Mouse (Mus musculus) hematopoietic multipotent progenitor cell, adult 10-12 weeks (in vitro differentiated cells): ENCODE data around the gene Gm20831. TPM values are rescaled to one million over a fixed set of nuclear protein-coding genes. Genes with fewer than 3 reads are reported as not detected.

Experiments
- polyA plus RNA-seq: library from polyadenylated mRNA; stranded (reverse); fragments of >175 nt; gene quantifications from 2 replicates; pipeline ENCODE4 v1.2.3, GENCODE M21; 2012; ENCODE audit warnings: low replicate concordance

Gene Gm20831
- not detected in 2 replicates for polyA plus RNA-seq

GRCm38 (mm10) chrY:17874441-17874840, at the start of gene Gm20831, which contains the start of gene Gm20772:
TSS of gene Gm20831 (plus strand) at chrY:17874741.
TSS of gene Gm20772 (plus strand) at chrY:17874741.

GRCm38 (mm10) chrY:17846166-17846565, 28.4 kb upstream of the Gm20831 start, which contains the start of gene Gm21904:
TSS of gene Gm21904 (minus strand) at chrY:17846266.

GRCm38 (mm10) chrY:17937230-17937629, 62.7 kb downstream of the Gm20831 start, which contains the start of gene Srsy:
TSS of gene Srsy (minus strand) at chrY:17937330.

Other genes with a start within 250 kb of the Gm20831 start
- gene Gm21904, start 28.5 kb upstream of the Gm20831 start, polyA plus RNA-seq = not detected in 2 replicates
- not detected in 2 replicates for gene Gm20772, start within 50 bp of the Gm20831 start, polyA plus RNA-seq
- gene Srsy, start 62.6 kb downstream of the Gm20831 start, polyA plus RNA-seq = not detected in 2 replicates
- gene Gm21764, start 187.1 kb downstream of the Gm20831 start, polyA plus RNA-seq = not detected in 2 replicates
- not detected in 2 replicates for gene Ssty1, start 214.4 kb downstream of the Gm20831 start, polyA plus RNA-seq